Mouse (Mus musculus): ENCODE data around the gene Vmn1r104. TPM values are rescaled to one million over a fixed set of nuclear protein-coding genes. Genes with fewer than 3 reads are reported as not detected.
"Not testable (repeated sequence)": the region's sequence is repeated elsewhere in the genome, so short reads cannot be mapped to it uniquely, and the experiment has no call there.

The Vmn1r104 gene
- polyA plus RNA-seq (2015; fragmentation: Nextera tagmentation; extraction: Ambion mirVana): not detected in 2 replicates

DNA sequence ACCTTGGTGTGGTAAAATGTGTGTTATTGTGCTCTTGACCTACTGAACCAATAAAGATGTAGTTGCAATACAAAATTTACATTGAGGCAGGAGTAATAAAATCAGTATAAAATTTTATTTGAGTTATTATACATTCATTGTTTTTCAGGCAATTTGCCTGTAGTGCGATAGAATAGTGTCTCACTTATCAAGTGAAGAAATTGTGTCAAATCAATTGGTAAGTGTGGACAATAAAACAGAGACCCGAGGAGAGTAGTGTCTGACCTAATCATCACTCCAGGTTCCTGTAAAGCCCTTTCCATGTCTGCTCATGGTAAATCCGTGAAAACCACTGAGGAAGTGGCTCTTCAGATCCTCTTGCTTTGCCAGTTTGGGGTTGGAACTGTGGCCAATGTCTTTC is at the start of gene Vmn1r104:
TSS of gene Vmn1r104 (plus strand) at position 301 of the 400 bp plus-strand sequence.
- H3K27me3 ChIP-seq (ENCODE audit: insufficient read depth, low read length); H3K9me3 ChIP-seq (replicated peaks; ENCODE audit: low read length); H3K36me3 ChIP-seq (ENCODE audit: insufficient read depth, low read length); H3K9ac ChIP-seq (ENCODE audit: low read depth, low read length); H3K4me2 ChIP-seq (ENCODE audit: low read length); ATAC-seq (replicated peaks; ENCODE audit: low FRiP score, low read depth); H3K4me3 ChIP-seq (replicated peaks; ENCODE audit: low read depth, low read length); H3K27ac ChIP-seq; DNase-seq (ENCODE audit: low spot score); H3K4me1 ChIP-seq (replicated peaks; ENCODE audit: insufficient read depth, low read length): not testable (repeated sequence)
- WGBS: no CpG with 5 or more reads among the region's 3 CpGs

- ATAC-seq (replicated peaks; ENCODE audit: low FRiP score, low read depth); H3K9me3 ChIP-seq (replicated peaks; ENCODE audit: low read length); H3K4me3 ChIP-seq (replicated peaks; ENCODE audit: low read depth, low read length); H3K27me3 ChIP-seq (ENCODE audit: insufficient read depth, low read length); H3K36me3 ChIP-seq (ENCODE audit: insufficient read depth, low read length); H3K27ac ChIP-seq; DNase-seq (ENCODE audit: low spot score); H3K4me2 ChIP-seq (ENCODE audit: low read length); H3K9ac ChIP-seq (ENCODE audit: low read depth, low read length); H3K4me1 ChIP-seq (replicated peaks; ENCODE audit: insufficient read depth, low read length): not testable (repeated sequence)
- no CpG with 5 or more reads among the region's 3 CpGs for WGBS
Measured at GRCm38 (mm10) chr7:20510434-20510833, 23.2 kb upstream of the Vmn1r104 start, which contains the start of gene Vmn1r103. Vmn1r103 (minus strand) TSS chr7:20510534.

DNA sequence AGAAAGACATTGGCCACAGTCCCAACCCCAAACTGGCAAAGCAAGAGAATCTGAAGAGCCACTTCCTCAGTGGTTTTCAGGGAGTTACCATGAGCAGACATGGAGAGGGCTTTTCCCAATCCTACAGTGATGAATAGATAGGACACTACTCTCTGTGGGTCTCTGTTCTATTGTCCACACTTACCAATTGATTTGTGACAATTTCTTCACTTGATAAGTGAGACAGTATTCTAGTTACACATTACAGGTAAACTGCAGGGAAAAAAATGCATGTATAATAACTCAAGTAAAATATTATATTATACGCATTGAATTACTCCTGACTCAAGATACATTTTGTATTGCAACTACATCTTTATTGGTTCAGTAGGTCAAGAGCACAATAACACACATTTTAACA is 12.0 kb downstream of the Vmn1r104 start, which contains the start of gene Gm5726:
TSS of gene Gm5726 (minus strand) at position 101 of the 400 bp plus-strand sequence.
- H3K27ac ChIP-seq; H3K9ac ChIP-seq (ENCODE audit: low read depth, low read length); H3K9me3 ChIP-seq (replicated peaks; ENCODE audit: low read length); DNase-seq (ENCODE audit: low spot score); H3K4me1 ChIP-seq (replicated peaks; ENCODE audit: insufficient read depth, low read length); H3K27me3 ChIP-seq (ENCODE audit: insufficient read depth, low read length); H3K4me2 ChIP-seq (ENCODE audit: low read length); ATAC-seq (replicated peaks; ENCODE audit: low FRiP score, low read depth); H3K4me3 ChIP-seq (replicated peaks; ENCODE audit: low read depth, low read length); H3K36me3 ChIP-seq (ENCODE audit: insufficient read depth, low read length): not testable (repeated sequence)
- no CpG with 5 or more reads among the region's 1 CpGs for WGBS

DNA sequence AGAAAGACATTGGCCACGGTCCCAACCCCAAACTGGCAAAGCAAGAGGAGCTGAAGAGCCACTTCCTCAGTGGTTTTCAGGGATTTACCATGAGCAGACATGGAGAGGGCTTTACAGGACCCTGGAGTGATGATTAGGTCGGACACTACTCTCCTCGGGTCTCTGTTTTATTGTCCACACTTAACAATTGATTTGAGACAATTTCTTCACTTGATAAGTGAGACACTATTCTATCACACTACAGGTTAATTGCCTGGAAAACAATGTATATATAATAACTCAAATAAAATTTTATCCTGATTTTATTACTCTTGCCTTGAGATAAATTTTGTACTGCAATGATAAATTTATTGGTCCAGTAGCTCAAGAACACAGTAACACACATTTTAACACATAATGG is 42.5 kb downstream of the Vmn1r104 start, which contains the start of gene Gm4141:
TSS of gene Gm4141 (minus strand) at position 101 of the 400 bp plus-strand sequence.
- H3K4me2 ChIP-seq (ENCODE audit: low read length); H3K9ac ChIP-seq (ENCODE audit: low read depth, low read length); ATAC-seq (replicated peaks; ENCODE audit: low FRiP score, low read depth); H3K27ac ChIP-seq; H3K36me3 ChIP-seq (ENCODE audit: insufficient read depth, low read length); H3K9me3 ChIP-seq (replicated peaks; ENCODE audit: low read length); H3K4me1 ChIP-seq (replicated peaks; ENCODE audit: insufficient read depth, low read length); H3K4me3 ChIP-seq (replicated peaks; ENCODE audit: low read depth, low read length); H3K27me3 ChIP-seq (ENCODE audit: insufficient read depth, low read length); DNase-seq (ENCODE audit: low spot score): not testable (repeated sequence)
- WGBS: no CpG with 5 or more reads among the region's 3 CpGs

Other genes starting within 250 kb of the Vmn1r104 start
- gene Gm4133, start 199.8 kb upstream of the Vmn1r104 start, polyA plus RNA-seq (2015; fragmentation: Nextera tagmentation; extraction: Ambion mirVana): not detected in 2 replicates
- not detected in 2 replicates for gene Gm5728, start 158.4 kb upstream of the Vmn1r104 start, polyA plus RNA-seq (2015; fragmentation: Nextera tagmentation; extraction: Ambion mirVana)
- not detected in 2 replicates for gene Vmn1r100, start 115.9 kb upstream of the Vmn1r104 start, polyA plus RNA-seq (2015; fragmentation: Nextera tagmentation; extraction: Ambion mirVana)
- not detected in 2 replicates for gene Vmn1r101, start 91.2 kb upstream of the Vmn1r104 start, polyA plus RNA-seq (2015; fragmentation: Nextera tagmentation; extraction: Ambion mirVana)
- gene Gm10670, start 58.9 kb upstream of the Vmn1r104 start, polyA plus RNA-seq (2015; fragmentation: Nextera tagmentation; extraction: Ambion mirVana): not detected in 2 replicates
- not detected in 2 replicates for gene Vmn1r103, start 23.3 kb upstream of the Vmn1r104 start, polyA plus RNA-seq (2015; fragmentation: Nextera tagmentation; extraction: Ambion mirVana)
- gene Gm5726, start 11.9 kb downstream of the Vmn1r104 start, polyA plus RNA-seq (2015; fragmentation: Nextera tagmentation; extraction: Ambion mirVana): not detected in 2 replicates
- gene Gm4141, start 42.4 kb downstream of the Vmn1r104 start, polyA plus RNA-seq (2015; fragmentation: Nextera tagmentation; extraction: Ambion mirVana): not detected in 2 replicates
- not detected in 2 replicates for gene Gm4513, start 65.2 kb downstream of the Vmn1r104 start, polyA plus RNA-seq (2015; fragmentation: Nextera tagmentation; extraction: Ambion mirVana)
- gene Vmn1r107, start 135.1 kb downstream of the Vmn1r104 start, polyA plus RNA-seq (2015; fragmentation: Nextera tagmentation; extraction: Ambion mirVana): not detected in 2 replicates
- not detected in 2 replicates for gene Vmn1r111, start 169.4 kb downstream of the Vmn1r104 start, polyA plus RNA-seq (2015; fragmentation: Nextera tagmentation; extraction: Ambion mirVana)
- gene Gm10668, start 196.8 kb downstream of the Vmn1r104 start, polyA plus RNA-seq (2015; fragmentation: Nextera tagmentation; extraction: Ambion mirVana): not detected in 2 replicates
- not detected in 2 replicates for gene Vmn1r112, start 237.3 kb downstream of the Vmn1r104 start, polyA plus RNA-seq (2015; fragmentation: Nextera tagmentation; extraction: Ambion mirVana)